Mouse (Mus musculus) urinary bladder, postnatal 25 days (tissue): ENCODE data around the gene Slc22a17.

Source experiments
- DNase-seq: peaks from one replicate; pipeline ENCODE4 v3.0.0; 2022; ENCODE audit warnings: low spot score

The Slc22a17 gene

DNA sequence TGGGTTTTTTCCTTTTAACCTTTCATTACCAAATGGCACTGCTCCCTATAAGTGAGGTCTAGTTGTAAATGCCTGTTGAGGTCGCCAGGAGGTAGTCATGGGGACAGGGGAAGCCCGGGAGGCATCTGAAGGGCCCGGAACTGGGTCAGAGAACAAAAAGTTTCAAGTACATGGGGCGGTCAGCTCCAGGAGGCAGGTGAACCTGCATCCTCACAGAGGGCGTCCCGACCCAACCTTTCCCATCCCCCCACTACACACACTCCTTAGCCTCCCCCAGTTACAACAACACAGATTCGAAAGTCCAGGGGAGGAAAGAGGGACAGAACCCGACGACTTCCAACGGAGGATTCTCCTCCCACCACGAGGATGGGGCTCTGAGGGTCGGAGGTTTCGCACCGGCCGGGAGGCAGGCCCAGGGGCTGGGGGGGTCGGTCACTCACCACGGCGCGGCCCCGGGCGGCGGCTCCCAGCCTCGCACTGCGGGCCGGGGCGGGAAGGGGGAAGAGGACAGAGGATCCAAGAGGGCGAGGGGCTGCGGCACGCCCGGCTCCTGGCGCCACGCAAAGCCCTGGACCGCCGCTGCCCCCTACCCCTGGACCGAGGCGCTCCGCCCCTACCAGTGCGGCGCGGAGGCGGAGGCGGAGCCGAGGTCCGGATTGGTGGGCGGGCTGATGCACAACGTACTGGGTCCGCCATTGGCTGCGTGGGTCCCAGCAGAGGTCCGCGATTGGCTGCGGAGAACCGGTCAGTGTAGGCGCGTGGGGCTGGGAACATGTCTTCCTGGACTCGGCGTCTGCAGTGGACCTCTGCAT lies 49.2 kb downstream of the Slc22a17 start:
- DNase-seq, result peak; percentile 83

DNA sequence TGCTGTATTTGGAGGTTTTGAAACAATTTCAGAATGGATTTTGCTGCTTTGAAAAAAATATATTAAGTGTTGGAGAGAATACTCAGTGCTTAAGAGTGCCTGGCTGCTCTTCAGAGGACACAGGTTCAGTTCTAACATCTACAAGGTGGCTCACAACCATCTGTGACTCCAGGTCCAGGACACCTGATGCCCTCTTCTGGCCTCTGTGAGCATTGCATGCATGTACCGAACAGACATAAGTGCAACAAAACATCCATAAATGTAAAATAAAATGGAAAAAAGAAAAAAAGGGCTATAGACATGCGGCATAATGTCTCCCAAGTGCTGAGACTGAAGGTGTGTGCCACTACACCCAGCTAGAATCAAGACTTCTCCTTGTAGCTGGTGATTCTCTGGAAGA lies 52.4 kb downstream of the Slc22a17 start:
- peak; percentile 53 for DNase-seq

DNA sequence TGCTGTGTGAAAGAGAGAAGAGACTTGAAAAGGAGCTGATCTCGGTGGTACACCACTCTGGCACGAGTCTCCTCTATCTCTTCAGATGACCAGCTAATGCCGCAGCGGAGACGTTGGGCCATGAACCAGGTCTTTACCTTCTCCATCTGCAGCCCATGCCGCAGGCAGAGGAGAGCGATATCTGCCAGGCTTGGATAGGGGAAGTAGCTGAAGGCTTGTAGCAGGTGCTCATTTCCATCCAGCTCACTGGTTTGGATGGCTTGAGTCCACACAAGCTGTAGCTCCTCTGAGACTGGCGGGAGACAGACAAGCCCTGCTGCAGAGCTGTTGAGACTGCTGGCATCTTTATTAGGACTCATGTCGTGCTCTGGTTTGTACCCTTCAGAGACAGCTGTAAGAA lies 55.0 kb downstream of the Slc22a17 start:
- DNase-seq, result no peak

DNA sequence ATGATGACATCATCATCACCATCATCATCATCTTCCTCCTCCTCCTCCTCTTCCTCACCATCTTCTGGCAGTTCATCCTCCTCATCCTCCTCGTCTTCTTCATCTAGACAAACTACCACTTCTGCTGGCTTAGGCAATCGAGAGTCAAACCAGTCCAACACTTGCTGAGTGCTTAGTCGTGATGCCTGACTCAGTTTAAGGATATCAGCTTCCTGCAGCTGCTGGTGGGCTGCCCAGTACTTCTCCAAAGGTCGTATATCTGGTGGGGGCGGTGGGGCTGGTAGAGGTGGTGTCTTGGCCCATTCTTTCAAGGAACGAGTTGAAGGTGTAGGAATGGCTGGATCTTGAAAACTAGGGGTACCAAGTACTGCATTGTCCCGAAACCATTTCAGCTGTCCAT lies 56.2 kb downstream of the Slc22a17 start:
- no peak for DNase-seq
